Mouse (Mus musculus) limb, embryonic 13.5 days (tissue): ENCODE data around the gene Olfr1065. TPM values are rescaled to one million over a fixed set of nuclear protein-coding genes. Genes with fewer than 3 reads are reported as not detected.
"Not testable (repeated sequence)": the region's sequence is repeated elsewhere in the genome, so short reads cannot be mapped to it uniquely, and the experiment has no call there.

Source experiments
- ATAC-seq: fragments of 200-750 bp; cut with Nextera tagmentation; 2 replicates; pipeline ENCODE4 v1.8.0; 2017; ENCODE audit warnings: low read depth, moderate number of reproducible peaks, moderate TSS enrichment; ENCODE audit not compliant: low FRiP score
- H3K27ac ChIP-seq: fragments of 300-500 bp; sonication (generic); 2 replicates; pipeline ENCODE4 v1.5.1; 2015; ENCODE audit warnings: inconsistent platforms, mild to moderate bottlenecking, moderate library complexity
- H3K27me3 ChIP-seq: fragments of 300-500 bp; sonication (generic); 2 replicates; pipeline ENCODE4 v1.6.1; 2015; ENCODE audit warnings: mild to moderate bottlenecking, inconsistent platforms
- H3K36me3 ChIP-seq: fragments of 300-500 bp; sonication (generic); 2 replicates; pipeline ENCODE4 v1.6.1; 2015; ENCODE audit warnings: inconsistent platforms, mild to moderate bottlenecking, moderate library complexity
- H3K4me1 ChIP-seq: fragments of 300-500 bp; sonication (generic); 2 replicates; pipeline ENCODE4 v1.6.1; 2015; ENCODE audit warnings: inconsistent platforms
- H3K4me2 ChIP-seq: fragments of 300-500 bp; sonication (generic); replicated peaks from 2 replicates; pipeline ENCODE4 v1.6.1; 2015; ENCODE audit warnings: inconsistent platforms, mild to moderate bottlenecking, moderate library complexity
- H3K4me3 ChIP-seq: fragments of 300-500 bp; sonication (generic); 2 replicates; pipeline ENCODE4 v1.5.1; 2015; ENCODE audit warnings: moderate library complexity, mild to moderate bottlenecking, inconsistent platforms
- H3K9ac ChIP-seq: fragments of 300-500 bp; sonication (generic); 2 replicates; pipeline ENCODE4 v1.6.1; 2015; ENCODE audit warnings: mild to moderate bottlenecking, inconsistent platforms
- H3K9me3 ChIP-seq: fragments of 300-500 bp; sonication (generic); 2 replicates; pipeline ENCODE4 v1.6.1; 2016; ENCODE audit warnings: inconsistent platforms
- WGBS: fragments of 180-500 bp; shearing (Covaris S2); methylation state at CpG from one replicate; pipeline ENCODE4 v1.1.7; 2015; 5-methylcytosine and 5-hydroxymethylcytosine counted together
- polyA plus RNA-seq: library from polyadenylated mRNA; unstranded; fragments of >200 nt; fragmentation: Nextera tagmentation; extraction: Ambion mirVana; gene quantifications from 2 replicates; pipeline ENCODE4 v1.2.1, GENCODE M21; 2015

Olfr1065 gene
- polyA plus RNA-seq = not detected in 2 replicates

GRCm38 (mm10) chr2:86450491-86450890, at the start of gene Olfr1065:
Olfr1065 (minus strand) TSS chr2:86450591.
- H3K4me3 ChIP-seq, H3K27me3 ChIP-seq, H3K9me3 ChIP-seq, H3K4me1 ChIP-seq, H3K9ac ChIP-seq, H3K36me3 ChIP-seq, H3K4me2 ChIP-seq, ATAC-seq, H3K27ac ChIP-seq: not testable (repeated sequence)
- WGBS = 90% methylated on average over 1 of the region's 1 CpGs

DNA sequence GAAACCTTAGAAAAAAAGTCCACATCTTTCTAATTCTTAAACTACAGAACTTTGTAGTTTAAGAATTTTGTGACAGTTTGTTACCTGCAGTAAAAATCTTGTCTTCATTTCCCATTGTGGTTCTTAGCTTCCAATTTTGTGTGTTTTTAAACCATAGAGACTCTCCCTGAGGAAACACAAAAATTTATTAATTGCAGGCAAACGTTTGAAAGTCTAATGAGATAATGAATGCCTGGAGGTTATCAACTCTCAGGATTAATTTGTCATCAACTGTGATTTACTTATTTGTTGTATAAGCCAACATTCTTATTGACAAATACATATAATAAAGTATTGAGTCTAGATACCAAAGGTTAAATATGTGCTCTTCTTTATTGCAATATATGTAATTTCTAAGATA, 36.9 kb upstream of the Olfr1065 start, which contains the start of gene Olfr228:
Olfr228 (minus strand) TSS at position 101 of the 400 bp plus-strand sequence.
- no peak for ATAC-seq
- H3K9ac ChIP-seq = no peak within 1 kb of the TSS
- 29% methylated on average over 1 of the region's 1 CpGs for WGBS
- H3K27ac ChIP-seq = no peak within 1 kb of the TSS
- no peaks in the 10 kb centered on the region for H3K27me3 ChIP-seq
- H3K4me2 ChIP-seq = no peak within 1 kb of the TSS
- no peaks in the 10 kb centered on the region for H3K9me3 ChIP-seq
- H3K4me3 ChIP-seq = no peak within 1 kb of the TSS
- H3K36me3 ChIP-seq = no peaks in the 10 kb centered on the region
- no peaks in the 10 kb centered on the region for H3K4me1 ChIP-seq

DNA sequence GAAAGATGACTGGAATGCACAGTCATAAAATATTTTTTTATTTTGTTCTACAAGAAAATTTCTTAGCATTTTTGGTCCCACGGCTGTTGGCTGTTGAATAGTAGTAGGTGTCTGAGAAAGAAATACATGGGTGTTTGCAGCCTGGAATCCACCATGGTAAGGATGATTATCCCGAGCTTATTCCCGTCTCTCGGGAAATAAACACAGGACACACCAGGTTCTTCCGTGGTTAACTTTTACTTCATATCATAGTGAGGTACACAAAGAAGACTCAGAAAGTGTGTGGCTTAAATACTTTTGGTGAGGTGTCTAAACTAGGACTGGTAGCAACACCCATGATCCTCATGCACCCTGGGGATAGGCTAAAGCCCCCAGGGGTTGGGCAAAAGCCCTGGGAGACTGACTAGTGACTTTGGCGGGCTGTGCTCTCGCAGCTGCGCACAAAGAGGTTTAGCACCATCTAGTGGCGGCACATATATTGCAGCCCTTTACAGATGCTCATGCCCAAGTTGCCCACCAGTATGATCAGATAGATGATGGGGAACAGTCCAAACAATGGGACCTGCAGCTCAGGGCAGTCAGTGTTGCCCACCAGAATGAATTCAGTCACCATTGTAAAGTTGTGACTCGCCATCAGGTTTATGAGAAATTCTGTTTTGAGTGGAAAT, 14.2 kb upstream of the Olfr1065 start:
- no peak; the same call in 1 of the 2 replicates for ATAC-seq
- H3K4me3 ChIP-seq = no peak overlapping the region
- 33% methylated on average over 10 of the region's 10 CpGs for WGBS
- H3K4me1 ChIP-seq = no peaks in the 10 kb centered on the region
- 0 out of 2 replicates have a peak overlapping the region, but pooled peaks have one; percentile 19 for H3K4me2 ChIP-seq
- no peaks in the 10 kb centered on the region for H3K27me3 ChIP-seq
- no peaks in the 10 kb centered on the region for H3K36me3 ChIP-seq
- H3K27ac ChIP-seq = no peak overlapping the region
- no peak overlapping the region for H3K9ac ChIP-seq
- no peaks in the 10 kb centered on the region for H3K9me3 ChIP-seq

GRCm38 (mm10) chr2:86460434-86460833, 10.0 kb upstream of the Olfr1065 start:
- H3K9me3 ChIP-seq = no peaks in the 10 kb centered on the region
- H3K27me3 ChIP-seq = no peaks in the 10 kb centered on the region
- no peak overlapping the region for H3K9ac ChIP-seq
- H3K27ac ChIP-seq = no peak overlapping the region
- no peaks in the 10 kb centered on the region for H3K36me3 ChIP-seq
- no peak for ATAC-seq
- no peaks in the 10 kb centered on the region for H3K4me1 ChIP-seq
- WGBS = 68% methylated on average over 1 of the region's 1 CpGs
- H3K4me3 ChIP-seq = no peak overlapping the region
- H3K4me2 ChIP-seq = no peak overlapping the region

DNA sequence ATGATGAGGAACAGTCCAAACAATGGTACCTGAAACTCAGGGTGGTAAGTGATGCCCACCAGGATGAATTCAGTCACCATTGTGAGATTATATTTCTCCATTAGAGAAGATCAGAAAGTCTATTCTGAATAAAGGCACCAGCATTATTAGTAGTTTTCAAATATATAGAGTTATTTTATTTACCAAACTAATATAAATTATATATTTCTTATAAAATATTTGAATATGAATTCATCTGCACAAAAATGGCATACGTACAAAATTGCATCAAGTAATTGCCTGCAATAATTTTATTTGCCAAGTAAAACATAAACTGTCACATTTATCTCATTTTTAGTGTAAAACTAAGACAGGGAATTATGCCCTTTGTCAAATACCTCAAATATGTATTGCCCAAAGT, 5.8 kb upstream of the Olfr1065 start, which contains the start of gene Olfr1066:
Olfr1066 (minus strand) TSS at position 101 of the 400 bp plus-strand sequence.
- no peak within 1 kb of the TSS for H3K27ac ChIP-seq
- WGBS = 95% methylated on average over 1 of the region's 1 CpGs
- ATAC-seq = no peak

DNA sequence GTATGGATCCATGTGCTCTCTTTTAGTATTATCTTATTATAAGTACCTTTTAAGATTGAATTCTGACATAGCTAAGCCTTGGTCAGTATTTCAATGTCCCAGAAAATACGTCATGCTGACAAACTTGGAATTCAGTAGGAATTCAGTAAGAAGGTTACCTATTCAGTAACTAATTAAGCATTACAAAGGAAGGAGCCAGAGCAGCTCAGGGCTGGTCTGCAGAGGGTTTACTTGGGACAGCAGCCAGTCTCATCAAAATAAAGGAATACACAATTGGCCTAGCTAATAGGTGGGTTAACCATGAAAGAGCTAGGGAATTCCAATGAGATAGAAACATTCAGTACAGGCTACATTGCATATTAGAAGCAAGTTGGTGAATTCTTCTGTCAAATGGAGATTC, 8.3 kb downstream of the Olfr1065 start:
- H3K27ac ChIP-seq, H3K9me3 ChIP-seq, ATAC-seq, H3K27me3 ChIP-seq, H3K36me3 ChIP-seq, H3K9ac ChIP-seq, H3K4me1 ChIP-seq, H3K4me3 ChIP-seq, H3K4me2 ChIP-seq: not testable (repeated sequence)
- 71% methylated on average over 1 of the region's 1 CpGs for WGBS

More for the DNA sequence above, 5.8 kb upstream of the Olfr1065 start, which contains the start of gene Olfr1066:
- H3K9me3 ChIP-seq = no peaks in the 10 kb centered on the region
- H3K9ac ChIP-seq = no peak within 1 kb of the TSS
- H3K27me3 ChIP-seq = no peaks in the 10 kb centered on the region
- H3K4me3 ChIP-seq = no peak within 1 kb of the TSS
- H3K4me2 ChIP-seq = no peak within 1 kb of the TSS
- no peaks in the 10 kb centered on the region for H3K4me1 ChIP-seq
- H3K36me3 ChIP-seq = no peaks in the 10 kb centered on the region

DNA sequence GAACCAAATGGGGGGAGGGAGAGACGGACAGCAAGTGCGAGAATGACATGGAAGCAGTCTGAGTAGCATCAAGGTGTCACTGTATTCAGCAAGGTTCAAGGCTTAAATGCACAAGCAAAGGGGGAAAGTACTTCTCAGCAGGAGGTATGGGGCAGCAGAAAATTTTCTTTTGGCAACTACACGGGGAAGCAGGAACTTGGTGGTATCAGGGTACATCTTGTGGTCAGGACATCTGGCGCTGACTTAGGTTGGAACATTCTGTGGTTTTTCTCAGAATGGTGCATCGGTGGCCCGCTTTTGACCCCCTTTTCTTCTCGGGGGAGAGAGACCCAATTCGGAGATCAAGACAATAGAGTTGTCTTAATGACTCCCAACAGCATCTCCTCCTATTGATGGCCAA, 21.9 kb downstream of the Olfr1065 start:
- H3K4me3 ChIP-seq, H3K4me1 ChIP-seq, H3K9me3 ChIP-seq, H3K4me2 ChIP-seq, H3K36me3 ChIP-seq, H3K27ac ChIP-seq, H3K9ac ChIP-seq, H3K27me3 ChIP-seq, ATAC-seq: not testable (repeated sequence)
- WGBS = 93% methylated on average over 8 of the region's 8 CpGs

GRCm38 (mm10) chr2:86426649-86427048, 23.7 kb downstream of the Olfr1065 start, which contains the start of gene Olfr1062:
Olfr1062 (minus strand) TSS chr2:86426749.
- not testable (repeated sequence) for ATAC-seq, H3K4me3 ChIP-seq, H3K4me1 ChIP-seq, H3K4me2 ChIP-seq, H3K36me3 ChIP-seq, H3K27me3 ChIP-seq, H3K27ac ChIP-seq, H3K9ac ChIP-seq, H3K9me3 ChIP-seq

- Histone ChIP-seq H3K27ac (no peak within 1 kb of the TSS), H3K4me2 (no peak within 1 kb of the TSS), H3K9ac (no peak within 1 kb of the TSS), H3K4me1 (no peaks in the 10 kb centered on the region), H3K27me3 (no peaks in the 10 kb centered on the region), H3K36me3 (no peaks in the 10 kb centered on the region), H3K4me3 (no peak within 1 kb of the TSS), H3K9me3 (no peaks in the 10 kb centered on the region)
- WGBS = 84% methylated on average over 1 of the region's 1 CpGs
- ATAC-seq = no peak
Observed at GRCm38 (mm10) chr2:86413950-86414349, 36.4 kb downstream of the Olfr1065 start, which contains the start of gene Olfr1061. Olfr1061 (minus strand) TSS chr2:86414050.

GRCm38 (mm10) chr2:86395114-86395513, 55.3 kb downstream of the Olfr1065 start:
- ATAC-seq = no peak
- WGBS = 76% methylated on average over 2 of the region's 2 CpGs

More at GRCm38 (mm10) chr2:86395114-86395513, 55.3 kb downstream of the Olfr1065 start:
- H3K9ac ChIP-seq = no peak overlapping the region
- no peaks in the 10 kb centered on the region for H3K27me3 ChIP-seq
- H3K4me3 ChIP-seq = no peak overlapping the region
- no peaks in the 10 kb centered on the region for H3K9me3 ChIP-seq
- H3K27ac ChIP-seq = no peak overlapping the region
- no peaks in the 10 kb centered on the region for H3K4me1 ChIP-seq
- H3K36me3 ChIP-seq = no peaks in the 10 kb centered on the region
- H3K4me2 ChIP-seq = no peak overlapping the region
